Mouse (Mus musculus) bone marrow, adult 2 months (tissue): ENCODE measurements around the gene Kremen2.

Experiments used
- CTCF ChIP-seq: fragments of 200-500 bp; IDR thresholded peaks from 2 replicates; pipeline ENCODE4 v1.5.1; 2011; ENCODE audit warnings: low read length, control low read depth; ENCODE audit not compliant: control insufficient read depth, insufficient read depth
- POLR2A ChIP-seq: fragments of 200-500 bp; IDR thresholded peaks from 2 replicates; pipeline ENCODE4 v1.6.1; 2011; ENCODE audit warnings: low read depth, mild to moderate bottlenecking, control low read depth, low read length, borderline replicate concordance; ENCODE audit not compliant: control insufficient read depth

GRCm38 (mm10) chr17:23774090-23774489 is 28.5 kb upstream of the Kremen2 start:
- TF ChIP-seq POLR2A = no peak
- peak; percentile 94 for TF ChIP-seq CTCF
